Mouse (Mus musculus) heart, postnatal 25 days (tissue): ENCODE data around the gene Acadsb. TPM values are rescaled to one million over a fixed set of nuclear protein-coding genes. Genes with fewer than 3 reads are reported as not detected.
A peak's percentile ranks its signal among the peaks of the same experiment; 100 is the strongest.
"Not testable (repeated sequence)": the region's sequence is repeated elsewhere in the genome, so short reads cannot be mapped to it uniquely, and the experiment has no call there.

ENCODE experiments used
- DNase-seq: peaks from one replicate; pipeline ENCODE4 v3.0.0; 2022; ENCODE audit warnings: low spot score
- intact Hi-C: fragments of 180-260 bp; cut with DNase I; formaldehyde crosslinking; loops from one replicate; pipeline ENCODE4 v1.15.1; 2025
- total RNA-seq, 2 experiments: library from RNA; stranded (reverse); gene quantifications; 2 replicates each; pipeline ENCODE4 v1.2.3; 2021

Gene Acadsb
- 100 to 1,000 TPM; 166 to 170 TPM for total RNA-seq

DNA sequence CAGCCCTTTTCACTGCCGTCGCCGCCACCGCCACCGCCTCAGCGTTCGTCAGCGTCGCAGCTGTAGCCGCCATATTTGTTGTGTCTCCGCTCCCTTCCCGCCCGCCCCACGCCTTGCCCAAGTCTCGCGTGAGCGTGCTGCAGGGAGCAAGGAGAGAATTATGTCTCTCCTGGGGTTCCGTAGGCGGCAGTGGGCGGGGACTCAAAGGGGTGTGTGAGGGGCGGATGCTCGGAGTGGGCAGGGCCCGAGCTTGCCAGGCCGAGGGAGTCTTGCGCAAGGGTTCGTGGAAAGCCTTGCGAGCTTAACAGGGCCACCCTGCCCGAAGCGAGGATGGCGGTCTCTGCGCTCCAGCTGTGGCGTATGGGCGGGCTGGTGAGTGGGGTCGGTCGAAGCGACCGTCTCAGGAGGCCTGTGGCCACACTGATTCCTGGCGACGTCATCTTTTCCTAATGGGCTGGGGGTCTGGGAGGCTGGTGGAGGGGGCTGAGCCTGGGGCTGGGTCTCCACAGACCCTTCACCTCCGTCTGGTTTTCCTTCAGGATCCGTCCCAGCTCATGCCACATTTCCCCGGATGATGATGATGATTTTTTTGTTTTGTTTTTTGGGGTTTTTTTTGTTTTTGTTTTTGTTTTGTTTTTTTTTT lies at the start of gene Acadsb, which contains the start of gene Ikzf5:
Gene Acadsb, plus strand, starts transcription at position 186 of the 643 bp plus-strand sequence.
Gene Ikzf5, minus strand, starts transcription at position 106 of the 643 bp plus-strand sequence.
- peak; percentile 98 for DNase-seq
- intact Hi-C loops, result loop anchor here (2.0 to 5.0 kb wide), 2 partner anchors 48 to 152 kb away; partner anchors contain the start of genes 2310057M21Rik and Bub3

DNA sequence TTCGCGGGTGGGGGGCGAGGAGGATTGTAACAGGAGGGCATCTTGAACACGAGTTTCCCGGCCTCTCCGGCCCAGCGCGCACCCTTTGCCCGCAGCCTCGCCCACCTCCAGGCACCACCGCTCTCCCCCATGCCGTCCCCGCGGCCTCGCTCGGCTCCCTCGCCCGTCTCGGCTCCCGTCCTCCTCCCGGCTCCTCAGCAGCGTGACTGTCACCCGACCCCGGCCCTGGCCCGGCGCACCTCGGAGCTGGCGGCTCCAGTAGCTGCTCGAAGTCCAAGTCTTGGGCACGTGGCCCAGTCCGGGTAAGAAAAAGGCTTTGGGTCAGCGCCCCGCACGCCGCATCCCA lies 48.2 kb upstream of the Acadsb start:
- intact Hi-C loops, result loop anchor here (2.0 to 5.0 kb wide), 2 partner anchors 49 to 195 kb away; partner anchors contain the start of genes Acadsb and Ikzf5
- no peak for DNase-seq

DNA sequence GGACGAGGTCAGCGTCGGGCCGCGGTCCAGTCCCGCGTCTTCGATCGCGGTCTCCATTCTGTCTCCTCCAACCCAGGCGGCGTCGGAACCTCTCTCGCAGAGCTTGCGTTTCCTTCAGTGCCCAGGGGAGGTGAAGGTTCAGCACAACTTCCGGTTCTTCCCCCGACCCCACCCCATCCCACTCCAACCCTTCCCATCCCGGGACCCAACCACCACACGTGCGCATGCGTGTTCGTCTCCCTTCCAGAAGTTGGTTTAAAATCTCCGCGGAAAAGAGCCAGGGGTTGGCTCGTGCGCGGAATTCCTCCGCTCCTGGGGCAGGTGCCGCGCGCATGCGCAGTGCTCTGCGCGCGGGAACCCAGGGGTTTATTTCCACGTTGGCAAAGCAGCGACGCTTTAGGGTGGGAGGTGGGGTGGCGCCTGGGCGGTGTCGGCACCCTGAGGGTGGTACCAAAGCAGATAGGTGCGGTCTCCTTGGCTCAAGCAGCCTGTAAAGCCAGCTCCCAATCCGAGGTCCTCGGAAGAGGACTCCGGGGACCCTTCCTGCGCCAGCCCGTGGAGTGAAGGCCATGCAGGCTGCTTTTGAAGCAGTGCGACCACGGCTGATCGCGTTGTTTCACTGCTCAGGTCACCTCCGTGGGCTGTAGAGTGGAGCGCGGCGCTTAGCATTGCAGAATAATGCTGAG lies 47.6 kb upstream of the Acadsb start, which contains the start of gene 2310057M21Rik:
Gene 2310057M21Rik, minus strand, starts transcription at position 145 of the 686 bp plus-strand sequence.
- DNase-seq, result peak; percentile 88
- intact Hi-C loops, result loop anchor here (2.0 to 5.0 kb wide), 2 partner anchors 48 to 195 kb away; partner anchors contain the start of genes Acadsb and Ikzf5

DNA sequence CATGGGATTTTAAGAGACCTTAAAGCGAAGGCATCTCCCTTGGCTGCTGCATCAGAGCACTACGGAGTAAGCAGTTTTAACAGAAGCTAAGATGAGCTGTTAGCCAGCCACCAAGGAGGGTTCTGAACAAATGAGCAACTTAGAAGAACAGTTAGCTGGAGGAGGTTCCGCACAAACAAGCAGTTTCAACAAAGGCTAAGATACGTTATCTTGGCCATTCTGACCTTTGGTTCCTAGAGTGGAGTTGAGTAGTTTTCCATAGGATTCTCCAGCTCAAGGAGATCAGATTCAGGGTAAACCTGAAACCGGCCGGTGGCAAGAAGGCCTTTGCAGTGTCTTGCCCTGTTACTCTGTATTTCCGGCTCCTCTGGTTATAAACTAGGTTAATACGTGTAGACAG lies 46.3 kb upstream of the Acadsb start:
- intact Hi-C loops, result loop anchor here (5.0 kb wide), 1 partner anchor 193 kb away; no protein-coding TSS in a partner anchor
- DNase-seq, result no peak

DNA sequence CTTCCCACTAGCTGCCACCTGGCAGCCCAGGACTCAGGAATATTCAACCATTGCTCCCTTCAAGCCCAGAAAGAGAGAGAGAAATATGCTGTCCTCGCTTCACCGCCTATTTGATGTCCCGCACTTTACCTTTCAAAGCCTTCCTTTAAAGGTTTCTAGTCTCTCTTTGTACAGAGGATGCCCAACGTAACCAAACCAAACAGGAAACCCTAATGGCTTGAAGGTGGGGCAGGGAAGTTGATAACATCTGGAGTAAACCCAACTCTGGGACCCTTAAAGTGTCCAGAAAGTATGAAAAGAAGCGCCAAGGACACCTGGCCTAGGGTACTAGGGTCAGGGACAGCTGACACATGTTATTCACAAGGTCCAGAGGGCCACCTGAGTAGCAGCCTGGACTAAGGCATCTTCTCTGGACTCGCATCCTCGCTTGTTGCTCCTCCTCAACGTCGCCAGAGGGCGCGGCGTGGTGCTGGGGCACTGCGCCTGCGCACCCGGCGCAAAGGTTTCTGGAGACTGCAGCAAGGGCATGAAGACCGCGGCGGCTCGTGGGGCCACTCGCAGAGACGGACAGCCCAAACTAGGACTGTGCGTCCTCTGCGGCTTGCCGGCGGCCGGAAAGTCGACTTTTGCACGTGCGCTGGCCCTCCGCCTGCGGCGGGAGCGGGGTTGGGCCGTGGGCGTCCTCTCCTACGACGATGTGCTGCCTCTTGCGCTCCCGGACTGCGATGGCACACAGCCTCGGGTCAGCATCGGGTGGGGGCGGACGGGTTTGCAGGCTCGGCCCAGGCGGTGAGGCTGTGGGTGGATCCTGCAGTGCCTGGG lies 39.5 kb upstream of the Acadsb start, which contains the start of gene Pstk:
Gene Pstk, plus strand, starts transcription at position 494 of the 822 bp plus-strand sequence.
- peak; percentile 83 for DNase-seq
- intact Hi-C loops, result no loop called here

DNA sequence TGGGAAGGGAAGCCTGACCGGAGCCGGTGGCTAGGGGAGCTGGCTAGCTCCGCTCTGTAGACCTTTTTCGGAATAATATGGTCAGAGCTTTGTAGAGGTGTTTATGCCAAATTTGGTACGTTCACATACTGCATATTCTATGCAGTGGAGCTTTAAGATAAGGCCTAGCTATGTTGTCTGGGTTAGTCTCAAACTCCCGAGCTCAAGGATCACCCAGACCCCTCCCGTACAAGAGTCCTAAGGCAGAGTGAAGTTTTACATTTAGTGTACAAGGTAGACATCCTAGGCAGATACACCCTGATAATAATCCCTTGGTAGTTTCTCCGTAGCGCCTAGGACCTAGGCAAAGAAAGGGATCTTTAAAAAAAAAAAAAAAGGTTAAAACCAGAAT lies 38.9 kb upstream of the Acadsb start:
- no peak for DNase-seq
- intact Hi-C loops, result no loop called here

DNA sequence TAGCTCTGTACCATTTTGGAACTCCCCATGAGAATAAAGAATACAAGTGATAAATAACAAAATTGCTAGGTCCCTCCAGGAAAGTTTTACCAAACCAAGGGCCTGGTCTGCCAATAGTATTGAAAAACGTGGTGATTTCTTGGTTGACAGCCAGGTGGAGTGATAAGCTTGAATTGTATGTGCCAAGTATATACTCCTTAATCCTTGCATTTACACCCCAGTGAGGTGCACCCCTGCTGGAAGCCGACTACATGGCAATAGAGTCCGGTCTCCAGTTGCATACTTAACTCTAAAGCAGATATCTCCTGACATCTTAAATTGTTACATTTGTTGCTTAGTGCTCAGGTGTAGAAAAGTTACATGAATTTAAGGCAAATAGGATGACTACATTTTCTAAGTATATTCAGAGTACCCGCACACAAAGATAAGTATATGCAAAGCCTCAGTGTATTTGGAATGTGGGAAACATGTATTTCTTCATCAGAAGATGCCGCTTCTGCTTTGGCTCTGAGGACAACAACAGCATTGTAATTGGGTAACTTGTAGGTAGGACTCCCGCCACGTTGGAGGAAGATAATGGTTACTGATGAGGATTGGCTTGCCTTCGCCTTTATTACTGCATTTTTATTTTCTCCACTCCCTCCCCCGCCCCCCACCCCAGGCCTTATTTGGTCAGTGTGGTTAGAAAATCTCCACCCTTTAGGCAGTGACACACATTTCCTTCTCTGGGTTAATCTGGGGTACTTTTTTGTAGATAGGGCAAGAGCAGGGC lies 38.3 kb upstream of the Acadsb start:
- no peak for DNase-seq
- intact Hi-C loops, result no loop called here

DNA sequence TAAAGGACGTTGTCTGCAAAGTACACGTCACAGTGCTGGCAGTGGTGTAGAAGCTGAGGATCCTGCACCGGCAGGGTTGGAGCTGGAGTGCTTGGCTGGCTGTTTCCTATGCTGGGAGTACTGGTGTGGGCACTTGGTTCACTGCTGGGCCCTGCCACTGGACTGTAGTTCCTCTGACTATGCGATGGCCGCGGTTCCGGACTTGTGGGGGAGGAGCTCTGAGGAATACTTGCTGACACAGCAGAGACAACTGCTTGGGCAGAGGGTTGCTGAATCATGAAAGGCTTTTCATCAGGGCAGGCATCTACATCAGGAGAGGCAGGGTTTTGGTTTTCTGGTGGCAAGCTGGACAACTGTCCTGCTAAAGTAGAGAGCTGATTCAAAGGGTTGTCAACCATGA lies 18.6 kb upstream of the Acadsb start:
- DNase-seq, intact Hi-C loops: not testable (repeated sequence)

DNA sequence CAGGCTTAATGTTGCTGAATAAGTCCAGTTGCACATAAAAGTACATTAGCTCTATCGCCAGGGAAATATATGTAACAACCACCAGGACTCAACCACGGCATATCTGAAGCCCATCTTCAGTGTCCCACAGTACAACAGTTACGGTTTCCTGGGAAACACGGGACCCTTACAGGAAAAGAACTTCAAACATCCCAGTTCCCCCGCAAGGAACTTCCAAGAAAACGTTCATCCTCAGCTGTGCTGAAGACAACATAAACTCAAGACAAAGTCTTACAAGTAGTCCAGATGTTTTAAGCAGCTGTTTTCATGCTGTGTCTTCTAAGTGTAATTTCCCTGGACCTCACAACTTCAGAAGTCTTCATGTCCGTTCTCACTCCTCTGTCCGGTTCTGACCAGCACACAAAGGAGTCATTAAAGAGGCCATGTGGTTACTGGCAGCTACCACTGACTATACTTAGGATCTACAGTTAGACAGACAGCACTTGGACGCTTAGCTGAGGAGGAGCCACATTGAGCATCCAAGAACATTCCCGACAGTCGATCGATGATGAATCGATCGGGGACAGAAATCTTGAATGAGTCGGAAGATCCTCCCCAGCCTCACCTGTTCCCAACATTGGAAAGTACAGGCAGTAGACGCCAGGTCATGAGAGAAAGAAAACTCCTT lies 947 bp upstream of the Acadsb start:
- intact Hi-C loops, result no loop called here
- no peak for DNase-seq

DNA sequence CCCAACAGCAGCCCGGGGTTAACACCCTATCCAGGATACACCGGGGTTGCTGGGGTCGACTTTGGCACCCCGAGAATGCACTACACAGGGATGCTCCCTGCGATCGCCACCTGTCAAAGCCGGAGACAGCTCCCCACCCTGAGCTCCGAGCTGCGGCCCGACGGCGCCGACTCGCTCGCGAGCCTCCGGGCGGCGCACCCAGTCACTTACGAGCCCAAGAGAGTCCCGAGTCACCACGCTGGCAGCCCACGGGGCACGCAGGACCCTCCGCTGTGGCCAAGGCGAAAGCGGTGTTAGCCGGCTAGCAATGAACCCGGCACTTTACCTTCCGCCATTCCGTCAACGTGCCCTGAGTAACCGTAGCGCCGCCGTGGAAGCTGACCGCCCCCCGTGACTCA lies 414 bp upstream of the Acadsb start:
- no peak for DNase-seq

DNA sequence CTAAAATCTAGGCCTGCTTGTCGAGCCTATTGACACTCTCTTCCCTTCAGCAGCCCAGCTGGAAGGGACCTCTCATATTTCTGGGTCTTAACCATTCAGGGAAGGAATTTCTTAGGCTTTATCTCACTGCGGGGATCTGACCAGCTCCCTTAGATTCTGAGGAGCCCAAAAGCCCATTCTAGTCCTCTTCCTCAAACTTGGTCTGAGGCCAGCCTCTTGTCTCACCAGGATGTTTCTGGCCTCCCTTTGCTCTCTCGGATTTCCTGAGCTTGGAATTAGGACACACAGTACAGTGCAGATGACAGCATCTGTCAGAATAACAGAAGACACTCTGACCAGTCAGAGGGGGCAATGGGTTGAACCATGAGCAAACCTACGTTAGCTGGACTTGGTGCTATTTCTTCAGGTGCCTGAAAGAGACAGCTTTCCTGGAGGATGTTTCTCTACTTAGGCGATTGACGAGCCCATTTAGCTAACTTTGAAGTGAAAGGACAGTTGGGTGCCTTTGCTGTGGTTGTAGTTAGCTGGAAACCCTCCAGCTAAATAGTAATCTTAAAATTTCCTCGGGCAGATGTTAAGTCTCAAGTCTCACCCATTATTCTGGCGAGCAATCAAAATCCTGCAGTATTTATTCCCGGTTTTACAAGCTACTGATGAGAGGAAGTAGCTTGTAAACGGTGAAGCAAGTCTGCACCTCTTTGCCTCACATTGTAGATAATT lies 980 bp downstream of the Acadsb start:
- intact Hi-C loops, result loop anchor here (2.0 to 5.0 kb wide), 2 partner anchors 49 to 151 kb away; partner anchors contain the start of genes 2310057M21Rik and Bub3
- no peak for DNase-seq

More for the DNA sequence above, 414 bp upstream of the Acadsb start:
- intact Hi-C loops, result loop anchor here (2.0 to 5.0 kb wide), 2 partner anchors 47 to 152 kb away; partner anchors contain the start of genes 2310057M21Rik and Bub3

DNA sequence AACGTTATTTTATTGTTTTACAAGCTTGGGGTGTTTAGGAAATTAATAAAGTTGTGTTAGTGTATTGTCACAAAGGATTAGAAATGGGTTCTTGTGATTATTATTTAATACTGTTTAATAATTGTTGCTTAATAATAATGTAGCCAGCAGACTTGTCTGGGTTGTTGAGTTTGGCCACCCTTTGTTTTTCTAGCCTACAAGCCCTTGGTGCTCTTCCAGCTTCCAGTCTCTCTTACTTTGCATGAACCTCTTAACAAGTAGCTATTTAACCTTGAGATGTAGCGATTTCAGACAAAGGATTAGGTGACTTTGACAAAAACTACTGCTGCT lies 1.5 kb downstream of the Acadsb start:
- intact Hi-C loops, result loop anchor here (2.0 to 5.0 kb wide), 2 partner anchors 49 to 150 kb away; partner anchors contain the start of genes 2310057M21Rik and Bub3
- DNase-seq, result no peak

DNA sequence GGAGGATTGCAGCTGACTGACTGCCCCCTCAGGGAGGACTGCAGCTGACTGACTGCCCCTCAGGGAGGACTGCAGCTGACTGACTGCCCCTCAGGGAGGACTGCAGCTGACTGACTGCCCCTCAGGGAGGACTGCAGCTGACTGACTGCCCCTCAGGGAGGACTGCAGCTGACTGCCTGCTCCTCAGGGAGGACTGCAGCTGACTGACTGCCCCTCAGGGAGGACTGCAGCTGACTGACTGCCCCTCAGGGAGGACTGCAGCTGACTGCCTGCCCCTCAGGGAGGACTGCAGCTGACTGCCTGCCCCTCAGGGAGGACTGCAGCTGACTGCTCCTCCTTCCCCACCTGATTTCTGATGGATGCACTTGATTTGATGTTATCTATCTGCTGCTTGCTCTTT lies 6.3 kb downstream of the Acadsb start:
- intact Hi-C loops, DNase-seq: not testable (repeated sequence)

DNA sequence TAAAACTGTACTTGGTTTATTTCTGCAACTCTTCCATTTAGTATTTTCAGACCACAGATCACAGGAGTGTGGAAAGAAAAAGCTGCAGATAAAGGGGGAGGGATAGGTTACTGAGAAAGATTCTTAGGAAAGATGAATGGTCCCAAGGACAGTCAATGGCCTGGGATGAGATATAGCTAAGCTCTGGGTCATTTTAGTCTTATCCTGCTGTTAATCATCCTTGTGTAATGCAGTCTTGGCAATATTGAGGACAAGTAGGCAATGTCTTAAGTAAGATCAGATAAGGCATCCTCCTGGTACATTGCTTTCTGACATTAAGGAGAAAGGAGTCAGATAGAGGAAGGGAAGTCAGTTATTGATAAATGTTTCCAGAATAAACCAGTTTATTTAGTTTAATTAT lies 7.2 kb downstream of the Acadsb start:
- DNase-seq, result no peak
- intact Hi-C loops, result no loop called here

DNA sequence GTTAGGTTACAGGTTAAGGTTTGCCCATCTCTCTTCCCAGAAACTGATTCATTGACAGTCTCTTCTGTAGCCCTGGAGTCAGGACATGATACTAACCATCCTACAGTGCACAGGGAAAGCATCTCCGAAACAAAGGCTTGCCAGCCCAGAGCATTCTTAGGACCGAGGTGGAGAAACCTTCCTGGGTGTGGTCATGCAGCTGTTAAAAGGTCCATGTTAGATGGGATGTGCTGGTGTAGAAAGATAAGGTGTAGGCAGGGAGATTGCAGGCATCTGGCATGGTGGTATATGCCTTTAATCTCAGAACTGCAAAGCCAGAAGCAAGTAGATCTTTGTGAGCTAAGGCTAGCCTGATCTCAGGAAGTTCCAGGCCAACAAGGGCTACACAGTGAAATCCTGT lies 14.5 kb downstream of the Acadsb start:
- no peak for DNase-seq
- intact Hi-C loops, result no loop called here

DNA sequence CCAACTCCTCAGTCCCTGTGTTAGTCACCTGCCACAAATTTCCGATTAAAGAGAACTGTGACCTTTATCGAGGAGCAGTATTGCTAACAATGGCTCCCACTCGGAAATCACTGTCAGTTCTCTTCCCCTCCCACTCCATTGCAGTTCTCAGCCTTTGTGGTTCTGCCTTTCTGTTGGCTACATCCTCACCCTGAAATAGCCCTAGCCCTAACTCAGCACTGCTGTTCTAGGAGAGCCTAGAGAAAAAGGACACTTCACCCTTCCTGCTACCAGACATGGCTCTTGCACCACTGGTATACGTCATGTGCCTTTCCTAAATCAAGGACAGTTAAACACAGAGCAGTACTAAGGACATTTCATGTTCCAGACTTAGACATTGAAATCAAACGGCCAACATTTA lies 16.9 kb downstream of the Acadsb start:
- no peak for DNase-seq
- intact Hi-C loops, result no loop called here

DNA sequence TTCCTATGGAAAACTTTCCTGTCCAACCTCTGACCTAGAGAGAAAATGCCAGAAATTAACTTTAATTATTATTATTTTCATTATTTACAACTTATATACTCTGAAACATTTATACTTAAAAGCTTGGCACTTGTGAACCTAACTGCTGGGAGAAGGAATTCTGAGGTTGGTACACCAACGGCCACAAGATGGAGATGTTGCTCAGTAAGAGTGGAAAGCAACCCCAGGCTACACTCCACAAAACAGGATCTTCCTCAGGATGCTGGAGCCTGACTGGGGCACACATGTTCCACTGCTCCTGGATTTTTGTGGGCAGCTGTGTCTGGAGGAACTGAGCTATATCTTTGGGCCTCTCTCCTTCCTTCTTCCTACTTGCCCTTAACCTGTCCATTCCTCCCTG lies 21.8 kb downstream of the Acadsb start:
- intact Hi-C loops, result loop anchor here (2.0 kb wide), 1 partner anchor 451 kb away; no protein-coding TSS in a partner anchor
- no peak for DNase-seq

DNA sequence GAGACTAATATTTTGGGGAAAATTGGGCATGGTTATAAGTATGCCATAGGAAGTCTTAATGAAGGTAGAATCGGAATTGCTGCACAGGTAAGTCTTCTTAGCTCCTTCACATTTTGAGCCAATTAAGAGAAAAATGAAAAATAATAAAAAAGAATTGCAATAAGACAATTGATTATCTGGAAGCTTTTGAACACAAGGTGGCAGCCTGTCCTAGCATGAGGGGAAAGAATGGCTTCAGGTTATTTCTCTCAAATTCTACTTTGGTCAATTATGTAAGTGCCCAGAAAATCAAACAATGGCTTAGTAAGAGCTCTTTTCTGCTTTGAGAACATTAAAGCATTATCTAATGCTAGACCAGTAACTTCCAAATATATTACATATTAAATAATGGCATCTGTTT lies 23.9 kb downstream of the Acadsb start:
- intact Hi-C loops, result no loop called here
- no peak for DNase-seq
